Mouse (Mus musculus): Measurements from ENCODE around the gene Hes7.

- TF ChIP-seq CTCF (IDR thresholded peaks at IDR 0.05; ENCODE audit: extremely low read depth, insufficient read depth, insufficient read length, insufficient replicate concordance) (no peak), POLR2A (IDR thresholded peaks at IDR 0.05; ENCODE audit: low read depth, low read length) (no peak)
These were observed 18.4 kb upstream of the Hes7 start for GRCm38 (mm10) chr11:69101604-69102402.
